Mouse (Mus musculus) megakaryocyte-erythroid progenitor cell, adult 5-6 weeks (primary cell): ENCODE measurements around the gene Tbl3. TPM values are rescaled to one million over a fixed set of nuclear protein-coding genes. Genes with fewer than 3 reads are reported as not detected.
"Not testable (repeated sequence)": the region's sequence is repeated elsewhere in the genome, so short reads cannot be mapped to it uniquely, and the experiment has no call there.

Experiments
- ATAC-seq: replicated peaks from 2 replicates; pipeline ENCODE4 v1.8.0; 2016; ENCODE audit warnings: mild to moderate bottlenecking, inconsistent platforms; ENCODE audit not compliant: severe bottlenecking, poor library complexity, low FRiP score, low TSS enrichment
- total RNA-seq, 2 experiments: library from RNA; stranded (forward) in 1 of 2; stranded (reverse) in 1 of 2; fragments of 200-1000, 215-1000 nt in 1 of 2; fragments of >200 nt in 1 of 2; fragmentation: Nextera tagmentation in 1 of 2; gene quantifications; 2 replicates each; pipeline ENCODE4 v1.2.3; 2014 to 2017

Tbl3 gene
- total RNA-seq, 2 experiments from 2014 or later = 54.8 to 91.1 TPM

DNA sequence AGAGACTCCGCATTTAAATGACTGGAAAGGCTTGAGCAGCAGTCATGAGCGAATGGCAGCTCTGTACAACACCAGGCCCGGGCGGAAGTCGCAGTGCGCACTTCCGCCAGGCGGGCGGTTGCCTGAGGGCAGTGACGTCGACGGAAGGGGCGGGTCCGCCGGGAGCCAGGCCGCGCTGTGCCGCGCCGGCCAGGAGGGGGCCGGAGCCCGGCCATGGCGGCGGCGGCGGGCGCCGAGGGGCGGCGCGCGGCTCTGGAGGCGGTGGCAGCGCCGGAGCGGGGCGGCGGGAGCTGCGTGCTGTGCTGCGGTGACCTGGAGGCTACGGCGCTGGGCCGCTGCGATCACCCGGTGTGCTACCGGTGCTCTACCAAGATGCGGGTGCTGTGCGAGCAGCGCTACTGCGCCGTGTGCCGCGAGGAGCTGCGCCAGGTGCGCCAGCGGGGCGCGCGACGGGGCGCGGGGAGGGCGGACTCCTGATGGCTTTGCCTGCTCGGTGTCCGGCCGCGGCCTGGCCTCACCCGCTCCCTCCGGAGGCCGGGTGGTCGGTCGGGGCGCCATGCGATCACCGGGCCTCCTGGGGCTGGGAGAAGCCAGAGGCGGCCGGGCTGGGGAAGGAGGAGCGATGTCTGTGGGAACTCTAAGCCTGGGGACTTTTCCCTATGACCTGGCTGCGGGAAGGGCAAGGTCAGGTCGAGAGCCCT lies 37.8 kb downstream of the Tbl3 start, which contains the start of gene Zfp598:
TSS of gene Zfp598 (plus strand) at position 143 of the 701 bp plus-strand sequence.
- ATAC-seq = peak; percentile 91

DNA sequence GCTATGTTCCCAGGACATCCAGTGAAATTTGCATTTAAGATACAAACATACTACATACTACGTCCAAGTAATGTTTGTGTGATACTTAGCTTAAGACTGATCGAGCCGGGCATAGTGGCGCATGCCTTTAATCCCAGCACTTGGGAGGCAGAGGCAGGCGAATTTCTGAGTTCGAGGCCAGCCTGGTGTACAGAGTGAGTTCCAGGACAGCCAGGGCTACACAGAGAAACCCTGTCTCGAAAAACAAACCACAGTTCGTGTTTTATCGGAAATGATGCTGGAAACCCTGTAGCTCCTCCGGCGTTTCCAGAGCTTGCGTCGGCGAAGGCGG lies 38.3 kb downstream of the Tbl3 start:
- not testable (repeated sequence) for ATAC-seq

DNA sequence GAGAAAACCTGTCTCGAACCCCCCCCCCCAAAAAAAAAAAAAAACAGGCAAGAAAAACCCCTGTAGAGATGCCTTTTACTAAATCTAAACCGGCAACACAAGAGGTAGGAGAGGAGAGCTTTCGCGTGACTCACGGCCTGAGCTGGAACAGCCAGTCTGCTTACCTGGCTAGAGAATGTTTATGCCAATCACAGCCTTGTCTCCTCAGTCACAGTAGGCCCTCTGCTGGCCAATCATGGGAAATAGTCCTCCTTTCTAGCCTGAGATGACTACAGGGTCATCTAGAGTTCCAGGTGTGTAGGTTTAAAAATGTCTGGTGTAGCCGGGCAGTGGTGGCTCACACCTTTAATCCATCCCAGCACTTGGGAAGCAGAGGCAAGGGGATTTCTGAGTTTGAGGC lies 40.0 kb downstream of the Tbl3 start:
- ATAC-seq = peak; percentile 50; the same call in 1 of the 2 replicates

DNA sequence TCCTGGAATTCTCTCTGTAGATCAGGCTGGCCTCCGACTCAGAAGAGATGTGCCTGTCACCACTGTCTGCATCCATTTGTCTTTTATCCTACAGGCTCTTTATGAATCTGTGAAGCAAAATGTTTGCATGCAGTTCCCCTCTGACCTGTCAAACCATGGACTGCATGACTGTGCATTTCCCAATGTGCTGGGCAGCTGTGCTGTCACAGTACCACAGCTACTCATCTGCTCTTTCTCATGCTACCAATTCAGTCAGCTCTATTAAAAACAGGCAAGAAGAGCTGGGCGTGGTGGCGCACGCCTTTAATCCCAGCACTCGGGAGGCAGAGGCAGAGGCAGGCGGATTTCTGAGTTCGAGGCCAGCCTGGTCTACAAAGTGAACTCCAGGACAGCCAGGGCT lies 40.4 kb downstream of the Tbl3 start:
- ATAC-seq = not testable (repeated sequence)

DNA sequence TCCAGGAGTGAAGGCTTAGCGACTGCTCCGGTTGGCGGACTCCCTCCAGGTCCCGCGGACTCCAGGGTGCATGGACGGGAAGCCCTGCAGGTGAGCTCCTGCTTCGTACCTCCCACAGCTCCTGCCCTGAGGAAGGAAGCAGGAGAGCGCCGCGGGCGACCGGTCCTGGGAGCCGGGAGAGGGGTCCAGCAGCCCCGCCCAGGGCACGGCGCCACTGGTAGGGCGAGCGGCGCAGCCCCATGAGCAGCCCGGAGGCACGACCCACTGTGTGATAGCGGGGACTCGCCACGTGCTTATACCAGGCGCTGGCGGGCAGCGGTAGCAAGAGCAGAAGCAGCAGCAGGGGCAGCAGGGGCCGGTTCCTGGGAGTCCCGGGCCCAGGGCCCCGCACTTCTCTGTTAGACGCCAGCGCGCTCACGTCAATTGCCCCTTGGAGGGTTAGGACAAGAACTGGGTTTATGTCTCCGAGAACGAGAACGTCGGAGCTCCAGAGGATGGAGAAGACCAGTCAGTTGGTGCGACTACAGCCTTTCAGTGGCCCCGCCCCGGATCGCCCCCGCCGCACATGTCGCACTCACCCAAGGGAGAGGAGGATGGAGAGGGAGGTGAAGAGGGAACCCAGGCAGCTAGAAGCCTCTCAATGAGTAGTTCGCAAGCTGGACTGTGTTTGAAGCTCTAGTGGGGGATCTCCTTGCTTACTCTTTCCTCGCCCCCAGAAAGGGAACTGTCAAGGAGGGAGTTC lies 49.3 kb downstream of the Tbl3 start, which contains the start of gene Npw:
TSS of gene Npw (minus strand) at position 441 of the 742 bp plus-strand sequence.
- ATAC-seq = peak; percentile 70

DNA sequence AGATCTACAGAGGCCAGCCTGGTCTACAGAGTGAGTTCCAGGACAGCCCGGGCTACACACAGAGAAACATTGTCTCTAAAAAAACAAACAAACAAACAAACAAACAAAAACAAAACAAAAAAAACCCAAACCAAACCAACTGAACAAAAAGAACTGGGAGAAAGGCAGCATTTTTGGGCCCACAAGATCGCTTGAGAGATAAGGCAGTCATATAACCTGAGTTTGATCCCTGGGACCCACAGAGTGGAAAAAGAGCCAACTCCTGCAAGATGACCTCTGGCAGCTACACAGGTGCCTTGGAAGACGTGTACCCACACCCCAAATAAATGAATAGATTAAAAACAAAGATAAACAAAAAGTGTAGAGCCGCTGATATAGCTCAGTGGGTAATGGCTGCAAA lies 52.5 kb downstream of the Tbl3 start:
- ATAC-seq = no peak

DNA sequence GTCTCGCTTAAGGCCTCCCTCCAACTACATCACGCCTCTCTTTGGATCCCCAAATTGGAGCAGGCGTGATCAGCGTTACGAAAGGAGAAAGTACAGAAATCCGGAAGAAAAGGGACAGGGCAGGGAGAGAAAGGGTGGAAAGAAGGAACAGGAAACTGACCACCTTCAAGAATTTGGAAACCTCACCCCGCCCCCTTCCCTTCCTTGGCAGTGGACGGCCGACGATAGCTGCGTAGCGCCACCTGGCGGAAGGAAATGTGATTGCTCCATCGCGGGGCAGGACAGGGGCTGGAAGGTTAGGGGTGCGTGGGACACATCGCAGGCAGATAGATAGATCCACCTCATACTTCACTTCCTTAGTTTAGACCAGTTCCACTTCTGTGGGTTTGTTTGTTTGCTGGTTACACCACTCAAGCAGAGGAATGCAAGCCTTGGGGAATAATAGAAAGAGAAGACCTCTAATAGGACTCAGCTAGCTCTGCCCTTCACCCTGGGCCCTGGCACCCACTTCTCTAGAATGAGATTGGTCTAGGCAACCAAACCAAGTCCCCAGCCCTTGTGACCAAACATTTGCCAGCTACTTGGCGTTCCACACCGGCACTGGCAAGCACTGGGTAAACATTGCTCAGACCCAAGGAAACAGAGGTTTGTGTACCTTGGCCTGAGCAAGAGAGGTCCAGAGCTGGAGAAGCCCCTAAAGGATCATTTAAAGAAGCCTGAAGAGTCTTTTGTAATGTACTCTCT lies 53.3 kb downstream of the Tbl3 start:
- ATAC-seq = peak; percentile 67

DNA sequence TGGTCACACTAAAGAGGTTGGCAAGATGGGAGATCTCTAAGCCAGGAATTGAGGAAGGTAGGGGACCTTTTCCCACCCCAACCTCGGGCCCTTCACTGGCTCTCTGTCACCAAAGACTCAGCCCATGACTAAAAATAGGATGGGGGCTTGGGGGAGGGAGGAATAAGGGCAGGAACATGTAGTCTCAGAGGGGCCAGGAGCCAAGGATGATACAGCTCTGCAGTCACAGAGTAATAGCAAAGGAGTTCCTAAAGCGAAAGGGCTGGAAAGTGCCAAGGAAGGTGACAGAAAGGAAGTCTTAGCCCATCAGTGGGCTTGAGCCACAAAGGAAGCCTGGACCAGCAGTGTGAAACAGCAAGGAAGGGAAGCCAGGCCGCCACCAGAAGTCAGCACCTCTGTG lies 55.6 kb downstream of the Tbl3 start:
- no peak for ATAC-seq

DNA sequence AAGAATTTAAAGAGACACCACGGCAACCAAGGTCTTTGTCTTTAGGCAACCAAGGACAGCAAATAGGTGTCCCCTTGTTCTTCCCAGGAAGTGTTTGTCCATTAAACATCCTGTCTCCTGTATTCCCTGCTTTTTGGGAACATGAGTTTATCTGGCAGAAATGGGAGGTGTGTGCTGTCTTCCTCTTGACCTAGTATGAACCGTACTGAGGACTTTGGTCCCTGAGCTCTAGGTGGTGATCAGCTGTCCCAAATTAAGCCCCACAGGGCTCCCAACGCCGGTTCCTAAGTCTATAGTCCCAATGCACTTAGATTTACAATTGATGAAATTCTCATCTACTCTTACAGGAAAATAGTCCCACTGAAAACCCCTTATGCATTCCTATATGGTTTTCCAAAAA lies 56.7 kb downstream of the Tbl3 start:
- ATAC-seq = no peak

DNA sequence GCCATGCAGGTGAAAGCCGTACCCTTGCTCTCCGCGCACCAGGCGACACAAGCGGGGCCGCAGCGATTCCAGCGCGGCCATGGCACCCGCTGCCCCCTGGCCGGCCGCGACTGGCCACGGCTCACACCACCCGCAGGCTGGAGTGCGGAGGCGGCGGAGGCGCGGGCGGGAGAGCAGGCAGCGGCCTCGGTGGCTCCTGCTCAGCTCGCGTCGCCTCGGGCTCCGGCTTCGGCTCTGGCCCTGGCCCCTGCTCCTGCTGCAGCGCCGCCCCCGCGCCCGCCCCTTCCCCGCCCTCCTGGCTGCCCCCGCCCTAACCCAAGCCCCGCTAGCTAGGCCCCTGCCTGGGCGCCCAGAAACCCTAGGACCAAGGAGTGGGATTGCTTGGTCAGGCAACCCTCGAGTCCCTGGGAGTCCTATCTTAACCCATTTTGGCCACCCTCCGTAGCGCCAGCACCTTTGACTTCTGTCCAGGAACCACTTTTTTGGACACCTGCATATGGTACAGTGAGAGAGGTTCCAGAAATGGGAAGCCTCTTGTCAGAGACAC lies 57.3 kb downstream of the Tbl3 start, which contains the start of gene Slc9a3r2:
TSS of gene Slc9a3r2 (minus strand) at position 258 of the 547 bp plus-strand sequence.
- no peak for ATAC-seq

DNA sequence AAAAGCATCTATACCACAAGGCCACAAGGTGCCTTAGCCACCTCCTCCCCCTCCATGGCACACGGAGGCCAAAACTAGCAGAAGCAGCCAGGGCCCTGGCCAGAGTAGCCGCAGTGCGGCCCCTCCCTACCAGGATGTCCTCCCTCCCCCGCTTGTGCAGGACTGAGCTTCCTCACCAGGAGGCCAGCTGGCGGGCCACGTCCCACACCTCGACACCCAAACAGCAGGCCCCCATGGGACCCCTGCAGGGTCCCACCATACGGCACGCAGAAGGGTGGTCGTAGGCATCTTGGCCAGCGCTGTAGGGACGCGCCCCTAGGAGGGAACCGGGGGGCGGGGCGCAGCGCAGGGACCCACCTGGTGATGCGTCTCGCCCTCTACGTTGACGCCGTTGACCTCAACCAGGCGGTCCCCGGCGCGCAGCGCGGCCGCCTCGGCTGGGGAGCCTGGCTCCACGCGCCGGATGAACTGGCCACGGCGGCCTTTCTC lies 57.8 kb downstream of the Tbl3 start:
- ATAC-seq = no peak

DNA sequence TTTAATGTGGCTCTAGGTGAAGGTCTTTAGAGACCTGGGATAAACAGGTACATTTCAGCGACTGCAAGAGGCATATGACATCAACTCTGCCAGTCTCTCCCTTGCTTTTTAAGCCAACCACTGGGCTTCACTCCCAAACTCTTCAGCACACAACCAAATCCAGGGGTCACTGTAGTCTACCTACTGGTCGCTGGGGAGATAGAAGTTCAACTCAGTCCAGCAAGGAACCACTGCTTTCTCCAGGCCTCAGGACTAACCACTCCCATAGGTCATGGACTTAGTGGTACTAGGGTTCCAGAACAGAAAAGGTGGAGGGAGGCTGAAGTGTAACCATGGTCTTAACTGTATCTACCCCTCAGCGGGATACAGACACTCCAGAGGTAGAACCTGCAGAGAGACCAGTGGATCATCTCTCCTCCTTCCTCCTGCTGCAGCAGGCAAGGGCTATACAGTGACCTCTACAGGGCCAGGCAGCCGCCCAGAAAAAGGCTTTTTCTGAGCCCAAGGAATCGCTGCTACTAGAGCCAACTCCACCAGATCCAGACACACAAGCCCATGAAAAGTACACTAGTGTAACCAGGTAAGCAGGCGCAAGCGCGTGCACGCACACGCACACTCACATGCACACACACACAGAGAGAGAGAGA lies 58.6 kb downstream of the Tbl3 start:
- ATAC-seq = no peak

Other genes starting within 250 kb of the Tbl3 start
Only the 30 nearest of the 32 such genes appear.
- not detected in 2 replicates for gene Bricd5, start 233.8 kb downstream of the Tbl3 start, total RNA-seq (2014; fragmentation: Nextera tagmentation)
- gene Bricd5, start 233.8 kb downstream of the Tbl3 start, total RNA-seq (2017) = 0.80 TPM in 1 of 2 replicates, not detected in the other
- 35.8 and 38.7 TPM in 2 replicates for gene Mlst8, start 228.6 kb downstream of the Tbl3 start, total RNA-seq (2014; fragmentation: Nextera tagmentation)
- 17.2 and 36.1 TPM in 2 replicates for gene Mlst8, start 228.6 kb downstream of the Tbl3 start, total RNA-seq (2017)
- gene Caskin1, start 219.1 kb downstream of the Tbl3 start, total RNA-seq (2014; fragmentation: Nextera tagmentation) = not detected in 2 replicates
- not detected in 2 replicates for gene Caskin1, start 219.1 kb downstream of the Tbl3 start, total RNA-seq (2017)
- 111 and 143 TPM in 2 replicates for gene Traf7, start 179.7 kb downstream of the Tbl3 start, total RNA-seq (2014; fragmentation: Nextera tagmentation)
- 66.3 and 84.8 TPM in 2 replicates for gene Traf7, start 179.7 kb downstream of the Tbl3 start, total RNA-seq (2017)
- gene Rab26, start 173.4 kb downstream of the Tbl3 start, total RNA-seq (2014; fragmentation: Nextera tagmentation) = not detected in 2 replicates
- 1.3 TPM in 1 of 2 replicates, not detected in the other for gene Rab26, start 173.4 kb downstream of the Tbl3 start, total RNA-seq (2017)
- gene Pkd1, start 157.8 kb downstream of the Tbl3 start, total RNA-seq (2014; fragmentation: Nextera tagmentation) = 17.2 and 20.5 TPM in 2 replicates
- 4.6 and 5.4 TPM in 2 replicates for gene Pkd1, start 157.8 kb downstream of the Tbl3 start, total RNA-seq (2017)
- 70.8 and 101 TPM in 2 replicates for gene Tsc2, start 75.0 kb downstream of the Tbl3 start, total RNA-seq (2014; fragmentation: Nextera tagmentation)
- 39.0 and 44.3 TPM in 2 replicates for gene Tsc2, start 75.0 kb downstream of the Tbl3 start, total RNA-seq (2017)
- gene Nthl1, start 75.0 kb downstream of the Tbl3 start, total RNA-seq (2014; fragmentation: Nextera tagmentation) = 7.8 and 14.1 TPM in 2 replicates
- 4.6 and 12.9 TPM in 2 replicates for gene Nthl1, start 75.0 kb downstream of the Tbl3 start, total RNA-seq (2017)
- gene Slc9a3r2, start 57.3 kb downstream of the Tbl3 start, total RNA-seq (2014; fragmentation: Nextera tagmentation) = 1.0 TPM in 1 of 2 replicates, not detected in the other
- gene Slc9a3r2, start 57.3 kb downstream of the Tbl3 start, total RNA-seq (2017) = 0.38 and 1.6 TPM in 2 replicates
- gene Npw, start 49.2 kb downstream of the Tbl3 start, total RNA-seq (2014; fragmentation: Nextera tagmentation) = 2.0 TPM in 1 of 2 replicates, not detected in the other
- gene Npw, start 49.2 kb downstream of the Tbl3 start, total RNA-seq (2017) = not detected in 2 replicates
- 44.9 and 65.2 TPM in 2 replicates for gene Zfp598, start 38.0 kb downstream of the Tbl3 start, total RNA-seq (2014; fragmentation: Nextera tagmentation)
- 24.7 and 32.1 TPM in 2 replicates for gene Zfp598, start 38.0 kb downstream of the Tbl3 start, total RNA-seq (2017)
- not detected in 2 replicates for gene Syngr3, start 17.7 kb downstream of the Tbl3 start, total RNA-seq (2014; fragmentation: Nextera tagmentation)
- not detected in 2 replicates for gene Syngr3, start 17.7 kb downstream of the Tbl3 start, total RNA-seq (2017)
- gene Gfer, start 11.5 kb downstream of the Tbl3 start, total RNA-seq (2014; fragmentation: Nextera tagmentation) = 39.2 and 44.6 TPM in 2 replicates
- gene Gfer, start 11.5 kb downstream of the Tbl3 start, total RNA-seq (2017) = 67.2 and 87.0 TPM in 2 replicates
- gene Noxo1, start 11.4 kb downstream of the Tbl3 start, total RNA-seq (2014; fragmentation: Nextera tagmentation) = 3.5 TPM in 1 of 2 replicates, not detected in the other
- gene Noxo1, start 11.4 kb downstream of the Tbl3 start, total RNA-seq (2017) = 0.53 and 2.0 TPM in 2 replicates
- 0.72 TPM in 1 of 2 replicates, not detected in the other for gene Rnf151, start 10.4 kb upstream of the Tbl3 start, total RNA-seq (2014; fragmentation: Nextera tagmentation)
- gene Rnf151, start 10.4 kb upstream of the Tbl3 start, total RNA-seq (2017) = 0.27 TPM in 1 of 2 replicates, not detected in the other
- 6,242 and 6,563 TPM in 2 replicates for gene Rps2, start 10.5 kb upstream of the Tbl3 start, total RNA-seq (2014; fragmentation: Nextera tagmentation)
- gene Rps2, start 10.5 kb upstream of the Tbl3 start, total RNA-seq (2017) = 1,324 and 2,144 TPM in 2 replicates
- 367 and 415 TPM in 2 replicates for gene Ndufb10, start 16.8 kb upstream of the Tbl3 start, total RNA-seq (2014; fragmentation: Nextera tagmentation)
- 283 and 299 TPM in 2 replicates for gene Ndufb10, start 16.8 kb upstream of the Tbl3 start, total RNA-seq (2017)
- 0.76 TPM in 1 of 2 replicates, not detected in the other for gene Rpl3l, start 20.2 kb upstream of the Tbl3 start, total RNA-seq (2014; fragmentation: Nextera tagmentation)
- gene Rpl3l, start 20.2 kb upstream of the Tbl3 start, total RNA-seq (2017) = 2.0 TPM in 1 of 2 replicates, not detected in the other
- gene Msrb1, start 29.0 kb upstream of the Tbl3 start, total RNA-seq (2014; fragmentation: Nextera tagmentation) = 42.8 and 43.9 TPM in 2 replicates
- 34.6 and 54.0 TPM in 2 replicates for gene Msrb1, start 29.0 kb upstream of the Tbl3 start, total RNA-seq (2017)
- gene Hs3st6, start 45.3 kb upstream of the Tbl3 start, total RNA-seq (2014; fragmentation: Nextera tagmentation) = not detected in 2 replicates
- gene Hs3st6, start 45.3 kb upstream of the Tbl3 start, total RNA-seq (2017) = not detected in 2 replicates
- 1.4 and 1.5 TPM in 2 replicates for gene Meiob, start 96.6 kb upstream of the Tbl3 start, total RNA-seq (2014; fragmentation: Nextera tagmentation)
- 0.95 and 1.4 TPM in 2 replicates for gene Meiob, start 96.6 kb upstream of the Tbl3 start, total RNA-seq (2017)
- gene Hagh, start 132.5 kb upstream of the Tbl3 start, total RNA-seq (2014; fragmentation: Nextera tagmentation) = 43.2 and 68.2 TPM in 2 replicates
- 29.1 and 32.3 TPM in 2 replicates for gene Hagh, start 132.5 kb upstream of the Tbl3 start, total RNA-seq (2017)
- gene Fahd1, start 142.7 kb upstream of the Tbl3 start, total RNA-seq (2014; fragmentation: Nextera tagmentation) = 20.1 and 35.1 TPM in 2 replicates
- gene Fahd1, start 142.7 kb upstream of the Tbl3 start, total RNA-seq (2017) = 15.7 and 34.7 TPM in 2 replicates
- not detected in 2 replicates for gene Igfals, start 158.3 kb upstream of the Tbl3 start, total RNA-seq (2014; fragmentation: Nextera tagmentation)
- not detected in 2 replicates for gene Igfals, start 158.3 kb upstream of the Tbl3 start, total RNA-seq (2017)
- gene Nubp2, start 178.7 kb upstream of the Tbl3 start, total RNA-seq (2014; fragmentation: Nextera tagmentation) = 107 and 121 TPM in 2 replicates
- gene Nubp2, start 178.7 kb upstream of the Tbl3 start, total RNA-seq (2017) = 35.5 and 97.0 TPM in 2 replicates
- 24.6 and 29.3 TPM in 2 replicates for gene Spsb3, start 179.0 kb upstream of the Tbl3 start, total RNA-seq (2014; fragmentation: Nextera tagmentation)
- gene Spsb3, start 179.0 kb upstream of the Tbl3 start, total RNA-seq (2017) = 11.8 and 12.2 TPM in 2 replicates
- 9.1 and 11.8 TPM in 2 replicates for gene Eme2, start 187.4 kb upstream of the Tbl3 start, total RNA-seq (2014; fragmentation: Nextera tagmentation)
- 13.7 and 15.2 TPM in 2 replicates for gene Eme2, start 187.4 kb upstream of the Tbl3 start, total RNA-seq (2017)
- gene Mrps34, start 187.5 kb upstream of the Tbl3 start, total RNA-seq (2014; fragmentation: Nextera tagmentation) = 63.9 and 78.3 TPM in 2 replicates
- 31.3 and 37.6 TPM in 2 replicates for gene Mrps34, start 187.5 kb upstream of the Tbl3 start, total RNA-seq (2017)
- gene Nme3, start 188.8 kb upstream of the Tbl3 start, total RNA-seq (2014; fragmentation: Nextera tagmentation) = 54.4 and 85.5 TPM in 2 replicates
- 40.5 and 46.3 TPM in 2 replicates for gene Nme3, start 188.8 kb upstream of the Tbl3 start, total RNA-seq (2017)
- gene Mapk8ip3, start 229.3 kb upstream of the Tbl3 start, total RNA-seq (2014; fragmentation: Nextera tagmentation) = 104 and 107 TPM in 2 replicates
- 27.0 and 35.3 TPM in 2 replicates for gene Mapk8ip3, start 229.3 kb upstream of the Tbl3 start, total RNA-seq (2017)